Mouse (Mus musculus): ENCODE measurements at regions not wholly inside any gene's neighbourhood (a gene's known extent, or its start where the extent isn't known, plus 50 kb on each side); places are given as distances from the start of the nearest gene placed in this dataset.

- peak; percentile 8 for DNase-seq
- intact Hi-C loops (cut with DNase I) = no loop called here
These were observed 648.6 kb upstream of the Slit2 start for GRCm38 (mm10) chr5:47334299-47334698.

DNA sequence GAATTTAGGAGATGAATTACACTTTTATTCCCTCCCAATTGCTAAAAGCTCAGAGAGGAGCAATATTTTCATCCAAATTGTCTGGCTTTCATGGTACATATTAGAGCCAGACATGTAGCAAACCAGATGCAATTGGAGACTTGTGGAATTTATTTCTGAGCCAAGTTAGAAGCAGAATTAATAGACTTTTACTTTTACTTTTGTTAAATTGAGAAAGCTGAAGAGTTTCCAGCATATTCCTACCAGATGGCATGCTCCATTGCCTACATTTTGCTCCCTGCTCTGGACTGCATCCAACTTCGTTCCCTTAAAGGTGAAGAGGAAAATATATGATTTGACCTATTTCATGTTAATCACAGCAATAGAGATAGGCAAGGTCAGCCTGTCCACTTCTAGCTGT is 646.4 kb upstream of the Slit2 start:
- intact Hi-C loops (cut with DNase I) = no loop called here

GRCm38 (mm10) chr5:47339807-47340206 is 643.1 kb upstream of the Slit2 start:
- intact Hi-C loops (cut with DNase I) = no loop called here
- no peak for DNase-seq

More for the DNA sequence above, 646.4 kb upstream of the Slit2 start:
- DNase-seq = no peak

DNA sequence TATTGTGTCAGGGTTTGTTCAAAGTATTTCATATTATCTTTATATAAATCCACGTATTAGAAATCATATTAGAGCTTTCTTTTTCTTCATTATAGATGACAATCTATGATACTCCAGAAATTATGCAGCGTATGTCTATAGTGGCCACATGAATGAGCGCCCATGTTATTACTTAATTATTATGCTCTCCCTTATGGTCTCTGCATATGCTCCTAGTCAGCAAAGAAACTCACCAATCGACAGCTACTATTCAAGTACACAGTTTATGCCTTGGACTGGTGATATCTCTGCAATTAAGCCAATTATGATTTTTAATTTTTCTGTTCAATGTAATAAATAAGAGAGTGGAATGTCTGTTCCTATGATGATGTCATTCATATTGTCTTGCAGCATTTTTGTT is 612.8 kb upstream of the Slit2 start:
- intact Hi-C loops (cut with DNase I) = no loop called here
- DNase-seq = no peak

DNA sequence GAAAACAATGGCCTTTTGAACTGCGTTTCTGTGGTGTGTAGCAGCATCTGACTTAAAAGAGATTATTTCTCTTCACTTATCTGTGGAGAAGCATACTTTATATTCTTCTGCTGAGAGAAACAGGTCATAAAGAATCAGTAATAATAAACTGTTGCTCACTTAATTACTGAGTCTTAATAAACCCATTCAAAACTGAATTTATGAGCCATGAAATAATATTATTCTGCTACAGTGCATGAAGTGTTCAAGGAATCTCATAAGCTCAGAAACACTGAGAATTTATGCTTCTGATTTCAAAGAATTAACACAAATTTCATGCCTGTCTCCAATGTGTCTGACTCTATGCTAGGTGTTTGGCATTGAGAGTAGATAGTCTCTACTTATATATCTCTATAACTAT is 597.0 kb upstream of the Slit2 start:
- DNase-seq = no peak
- intact Hi-C loops (cut with DNase I) = no loop called here

GRCm38 (mm10) chr5:47386750-47387149 is 596.2 kb upstream of the Slit2 start:
- intact Hi-C loops (cut with DNase I) = no loop called here
- DNase-seq = no peak

- no peak for DNase-seq
- intact Hi-C loops (cut with DNase I) = no loop called here
These were observed 592.2 kb upstream of the Slit2 start for GRCm38 (mm10) chr5:47390735-47391134.

- intact Hi-C loops (cut with DNase I) = no loop called here
- DNase-seq = no peak
These were observed 586.1 kb upstream of the Slit2 start for GRCm38 (mm10) chr5:47396874-47397273.

DNA sequence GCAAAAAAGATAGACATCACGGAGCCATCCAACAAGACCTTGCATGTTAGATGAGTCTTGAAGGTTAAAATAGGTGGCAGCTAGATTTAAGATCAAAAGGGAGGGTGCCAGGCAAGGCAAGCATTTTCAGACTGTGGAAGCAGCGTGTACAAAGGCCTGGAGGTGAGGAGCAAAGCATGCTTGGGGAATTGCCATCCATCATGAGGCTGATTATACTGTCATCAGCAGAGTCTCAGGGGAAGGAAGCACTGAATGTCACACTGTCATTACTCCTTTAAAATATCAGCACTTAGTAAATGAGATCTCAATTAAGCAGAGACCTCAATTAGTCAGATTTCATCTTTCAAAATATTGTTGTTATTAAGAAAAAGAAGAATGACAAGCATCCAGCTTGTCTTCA is 561.0 kb upstream of the Slit2 start:
- DNase-seq = no peak
- intact Hi-C loops (cut with DNase I) = no loop called here

DNA sequence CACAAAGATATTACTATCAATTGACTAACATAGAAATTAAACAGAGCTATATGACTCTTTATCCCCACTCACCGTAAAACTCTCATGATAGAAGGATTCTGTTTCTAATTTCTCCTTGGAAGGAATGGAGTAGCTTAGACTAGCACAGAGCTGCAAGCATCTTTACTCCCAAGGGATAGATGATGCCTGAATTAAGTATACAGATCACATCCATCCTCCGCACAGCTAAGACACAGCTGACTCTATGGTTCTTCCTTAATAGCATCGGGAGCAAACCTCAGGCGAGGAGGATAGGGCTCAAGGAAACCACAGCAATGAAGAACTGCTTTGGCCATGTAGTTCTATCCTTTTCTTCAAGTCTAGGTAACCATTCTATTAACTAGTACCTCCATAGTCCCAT is 556.9 kb upstream of the Slit2 start:
- no peak for DNase-seq
- intact Hi-C loops (cut with DNase I) = no loop called here

GRCm38 (mm10) chr5:47426467-47426866 is 556.5 kb upstream of the Slit2 start:
- intact Hi-C loops (cut with DNase I) = no loop called here
- DNase-seq = no peak

DNA sequence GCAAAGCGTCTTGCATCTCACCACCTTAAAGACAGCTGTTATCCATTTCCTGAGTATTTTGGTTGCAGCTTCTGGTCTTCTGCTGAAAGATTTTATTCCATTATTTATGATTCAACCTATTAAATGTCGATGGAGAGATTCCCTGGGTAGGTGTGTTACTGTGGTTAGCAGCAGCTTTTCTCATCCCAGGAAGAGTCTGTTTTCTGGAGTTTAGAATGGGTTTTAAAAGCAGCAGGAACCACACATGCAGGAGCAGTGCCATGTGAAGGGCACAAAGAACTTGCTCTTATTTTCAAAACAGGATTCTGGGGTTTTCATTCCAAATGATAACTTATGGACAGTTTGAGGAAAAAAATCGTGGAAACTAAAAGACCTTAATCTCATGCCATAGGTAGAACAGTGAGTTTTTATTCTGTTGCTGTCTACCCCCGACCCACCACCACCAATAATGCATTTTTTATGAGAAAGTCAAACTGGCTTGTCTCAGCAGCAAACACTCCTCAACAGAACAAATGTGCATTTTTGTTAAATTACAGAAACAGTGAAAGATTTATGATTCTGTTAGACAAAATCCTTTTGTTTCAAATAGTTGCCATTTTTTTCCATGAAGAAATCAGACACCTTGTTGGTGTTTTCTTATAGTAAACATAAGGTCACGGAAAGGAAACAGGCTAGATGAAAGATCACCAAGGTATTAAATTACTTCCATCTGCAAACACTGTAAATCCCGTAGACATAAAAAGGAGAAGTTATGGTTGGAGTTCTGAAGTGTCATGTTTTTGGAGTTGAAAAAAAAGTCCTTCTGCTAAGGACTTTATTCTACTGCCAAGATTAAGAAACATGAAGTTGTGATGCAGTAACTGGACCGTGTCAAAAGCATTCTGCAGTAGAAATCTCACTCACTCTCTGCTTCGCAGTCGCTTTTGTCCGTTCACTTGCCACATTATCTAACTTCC is 553.4 kb upstream of the Slit2 start:
- DNase-seq = no peak
- intact Hi-C loops (cut with DNase I) = no loop called here

DNA sequence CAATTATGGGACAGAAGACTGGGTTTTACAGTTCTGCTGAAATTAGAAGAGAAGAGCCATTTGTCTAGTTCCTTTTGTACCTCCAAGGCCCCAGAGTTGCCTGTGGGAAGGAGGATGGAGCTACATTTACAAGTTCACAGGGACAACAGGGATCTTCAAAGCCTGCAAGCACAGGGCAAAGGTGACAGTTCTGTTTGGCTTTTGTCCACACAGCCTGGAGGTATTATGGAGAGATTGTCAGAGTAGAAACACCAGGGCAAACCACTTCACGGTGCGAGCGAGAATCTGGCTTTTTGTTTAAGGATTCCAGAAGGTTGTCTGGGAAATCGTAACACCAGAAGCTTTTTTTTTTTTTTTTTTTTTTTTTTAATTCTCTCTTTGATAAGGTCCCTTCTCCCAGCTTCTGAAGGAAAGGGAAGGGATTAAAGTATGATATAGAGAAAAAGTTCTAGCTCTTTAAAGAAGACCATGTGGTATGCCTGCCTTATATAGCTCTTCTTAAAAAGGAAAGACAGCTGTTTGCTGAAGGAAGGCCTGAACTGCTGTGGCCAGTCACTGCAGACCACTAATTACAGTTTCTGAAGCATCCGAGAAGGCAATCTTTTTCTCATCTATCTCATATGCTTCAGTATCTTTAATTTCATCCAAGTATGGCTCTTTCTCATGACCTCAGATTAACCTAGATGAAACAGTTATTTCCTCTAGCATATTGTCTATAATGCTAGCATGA is 551.2 kb upstream of the Slit2 start:
- intact Hi-C loops (cut with DNase I) = no loop called here

GRCm38 (mm10) chr5:47436455-47436854 is 546.5 kb upstream of the Slit2 start:
- DNase-seq = no peak
- intact Hi-C loops (cut with DNase I) = no loop called here

More for the DNA sequence above, 551.2 kb upstream of the Slit2 start:
- peak; percentile 2 for DNase-seq

- DNase-seq = no peak
- intact Hi-C loops (cut with DNase I) = no loop called here
These were observed 536.5 kb upstream of the Slit2 start for GRCm38 (mm10) chr5:47446305-47447028.

GRCm38 (mm10) chr5:47464848-47465247 is 518.1 kb upstream of the Slit2 start:
- intact Hi-C loops (cut with DNase I) = no loop called here
- no peak for DNase-seq

DNA sequence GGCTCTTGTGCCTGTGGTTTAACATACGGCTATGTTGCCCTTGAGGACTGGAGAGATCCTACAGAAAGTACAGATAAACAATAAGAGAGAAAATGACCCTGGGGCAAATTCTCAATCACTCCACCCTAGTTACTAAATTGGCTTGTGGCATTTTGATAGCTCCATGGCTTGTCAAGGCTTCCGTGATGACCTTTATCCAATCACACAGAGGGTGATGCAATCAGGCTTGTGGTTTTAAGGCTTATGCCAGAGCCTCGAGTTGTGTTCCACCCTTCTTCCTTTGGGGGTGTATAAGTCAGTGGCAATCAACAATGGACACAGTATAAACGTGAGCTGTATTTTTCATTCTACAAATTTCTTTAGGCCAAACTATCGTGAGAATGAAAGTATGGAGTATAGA is 513.5 kb upstream of the Slit2 start:
- intact Hi-C loops (cut with DNase I) = no loop called here
- DNase-seq = no peak

GRCm38 (mm10) chr5:47472027-47472825 is 510.7 kb upstream of the Slit2 start:
- intact Hi-C loops (cut with DNase I) = no loop called here
- DNase-seq = no peak

DNA sequence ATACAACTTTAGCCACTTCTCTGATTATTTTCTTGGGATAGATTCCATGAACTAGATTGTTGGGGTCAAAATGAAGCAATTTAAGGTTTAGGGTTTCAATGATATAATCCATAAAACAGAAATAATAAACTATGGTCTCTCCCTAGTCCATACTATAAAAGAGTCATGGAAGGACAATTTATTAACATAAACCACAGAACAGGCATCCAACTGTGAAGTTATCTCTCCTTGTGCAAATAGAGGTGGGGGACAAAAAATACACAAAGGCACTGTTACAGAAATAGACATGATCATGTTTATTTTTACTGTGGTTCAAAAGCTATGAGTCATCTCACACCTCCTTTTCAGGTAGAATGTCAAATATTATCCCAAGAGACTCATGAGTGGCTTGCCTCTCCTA is 503.0 kb upstream of the Slit2 start:
- intact Hi-C loops (cut with DNase I) = no loop called here
- DNase-seq = no peak

GRCm38 (mm10) chr5:47496218-47496617 is 486.7 kb upstream of the Slit2 start:
- no peak for DNase-seq
- intact Hi-C loops (cut with DNase I) = no loop called here

All from left cerebral cortex, postnatal 4 days (tissue).